Mouse (Mus musculus) neural tube, embryonic 11.5 days (tissue): ENCODE results near the gene Spns2. TPM values are rescaled to one million over a fixed set of nuclear protein-coding genes. Genes with fewer than 3 reads are reported as not detected.

Experiments
- ATAC-seq: fragments of 200-750 bp; cut with Nextera tagmentation; 2 replicates; pipeline ENCODE4 v1.8.0; 2017; ENCODE audit warnings: moderate number of reproducible peaks, mild to moderate bottlenecking, moderate TSS enrichment, moderate library complexity; ENCODE audit not compliant: insufficient read depth, low FRiP score, low TSS enrichment
- DNase-seq: peaks from one replicate; pipeline ENCODE4 v3.0.0-alpha.2; 2015; ENCODE audit warnings: low spot score
- H3K27ac ChIP-seq: fragments of 300-500 bp; sonication (generic); 2 replicates; pipeline ENCODE4 v1.5.1; 2014; ENCODE audit warnings: low read depth, mild to moderate bottlenecking, low read length
- H3K27me3 ChIP-seq: fragments of 300-500 bp; sonication (generic); 2 replicates; pipeline ENCODE4 v1.6.1; 2014; ENCODE audit warnings: mild to moderate bottlenecking, low read length, mixed read lengths; ENCODE audit not compliant: control insufficient read depth, insufficient read depth
- H3K36me3 ChIP-seq: fragments of 300-500 bp; sonication (generic); 2 replicates; pipeline ENCODE4 v1.6.1; 2014; ENCODE audit warnings: mild to moderate bottlenecking, low read length, moderate library complexity, mixed read lengths; ENCODE audit not compliant: control insufficient read depth, insufficient read depth
- H3K4me1 ChIP-seq: fragments of 300-500 bp; sonication (generic); 2 replicates; pipeline ENCODE4 v1.6.1; 2014; ENCODE audit warnings: low read length, mixed read lengths; ENCODE audit not compliant: control insufficient read depth, insufficient read depth
- H3K4me2 ChIP-seq: fragments of 300-500 bp; sonication (generic); 2 replicates; pipeline ENCODE4 v1.6.1; 2014; ENCODE audit warnings: low read depth, mild to moderate bottlenecking, moderate library complexity
- H3K4me3 ChIP-seq: fragments of 300-500 bp; sonication (generic); 2 replicates; pipeline ENCODE4 v1.5.1; 2014; ENCODE audit warnings: low read depth, low read length
- H3K9ac ChIP-seq: fragments of 300-500 bp; sonication (generic); 2 replicates; pipeline ENCODE4 v1.6.1; 2014; ENCODE audit warnings: mild to moderate bottlenecking, low read length
- H3K9me3 ChIP-seq: fragments of 300-500 bp; sonication (generic); 2 replicates; pipeline ENCODE4 v1.6.1; 2016; ENCODE audit warnings: low read length; ENCODE audit not compliant: control insufficient read depth
- WGBS: fragments of 180-500 bp; shearing (Covaris S2); extraction: QIAGEN DNeasy Blood & Tissue Kit; methylation state at CpG from one replicate; pipeline ENCODE4 v1.1.7; 2014; 5-methylcytosine and 5-hydroxymethylcytosine counted together
- polyA plus RNA-seq: library from polyadenylated mRNA; unstranded; fragments of >200 nt; fragmentation: Nextera tagmentation; extraction: Ambion mirVana; gene quantifications from 2 replicates; pipeline ENCODE4 v1.2.1, GENCODE M21; 2014

Spns2 gene
- polyA plus RNA-seq, 1 experiment from 2014 or later, result 7.1 TPM

DNA sequence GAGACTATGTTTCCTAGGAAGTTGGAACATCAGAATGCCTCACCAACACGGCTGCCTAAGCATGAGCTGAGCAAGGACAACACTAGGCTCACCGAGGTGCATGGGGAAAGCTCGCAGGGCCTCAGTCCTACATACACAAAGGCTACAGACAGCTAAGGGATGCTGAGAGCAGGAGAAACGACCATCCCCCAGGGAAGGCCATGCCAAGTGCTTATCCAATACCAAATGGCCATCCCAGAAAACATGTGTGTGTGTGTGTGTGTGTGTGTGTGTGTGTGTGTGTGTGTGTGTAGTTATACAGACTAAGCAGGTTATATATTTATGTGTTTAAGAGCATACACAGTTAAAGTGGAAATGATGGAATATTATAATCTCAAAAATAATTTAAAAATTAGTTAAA, 34.0 kb upstream of the Spns2 start:
- Histone ChIP-seq H3K9me3 (no peaks in the 10 kb centered on the region), H3K4me3 (no peak overlapping the region), H3K4me2 (no peak overlapping the region), H3K4me1 (no peaks in the 10 kb centered on the region), H3K36me3 (no peaks in the 10 kb centered on the region), H3K27ac (no peak overlapping the region), H3K27me3 (no peaks in the 10 kb centered on the region), H3K9ac (no peak overlapping the region)
- ATAC-seq, result no peak
- DNase-seq, result no peak
- 62% methylated on average over 4 of the region's 4 CpGs for WGBS

DNA sequence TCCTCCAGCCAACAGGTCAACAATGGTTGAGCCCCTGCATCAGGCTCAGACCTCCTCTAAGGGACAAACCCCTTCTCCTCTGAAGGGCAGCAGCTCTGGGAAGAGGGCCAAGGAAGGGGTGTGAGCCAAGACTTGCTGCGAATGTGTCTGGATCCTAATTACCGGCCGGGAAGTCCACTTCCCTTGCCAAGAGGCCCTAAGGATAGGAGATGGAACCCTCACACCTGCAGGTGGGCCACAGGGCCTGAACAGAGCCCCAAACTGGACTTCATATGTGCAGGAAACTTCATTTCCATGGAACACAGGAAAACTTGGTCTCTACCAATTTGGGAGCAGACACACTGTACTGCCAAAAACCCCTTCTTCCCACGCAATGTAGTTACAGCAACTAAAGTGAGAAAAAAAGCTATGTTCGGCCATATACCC, 32.9 kb upstream of the Spns2 start:
- 91% methylated on average over 5 of the region's 5 CpGs for WGBS
- no peak for DNase-seq
- Histone ChIP-seq H3K27ac (no peak overlapping the region), H3K4me3 (no peak overlapping the region), H3K4me1 (no peaks in the 10 kb centered on the region), H3K27me3 (no peaks in the 10 kb centered on the region), H3K9me3 (no peaks in the 10 kb centered on the region), H3K9ac (no peak overlapping the region), H3K36me3 (no peaks in the 10 kb centered on the region), H3K4me2 (no peak overlapping the region)
- no peak for ATAC-seq

- Histone ChIP-seq H3K36me3 (no peaks in the 10 kb centered on the region), H3K9ac (no peak overlapping the region), H3K4me1 (no peaks in the 10 kb centered on the region), H3K9me3 (no peaks in the 10 kb centered on the region), H3K4me2 (no peak overlapping the region), H3K27ac (no peak overlapping the region), H3K4me3 (no peak overlapping the region), H3K27me3 (no peaks in the 10 kb centered on the region)
- WGBS, result 89% methylated on average over 5 of the region's 5 CpGs
- no peak for DNase-seq
- no peak for ATAC-seq
Observed at GRCm38 (mm10) chr11:72521598-72522541, 32.2 kb upstream of the Spns2 start.

- Histone ChIP-seq H3K27me3 (no peaks in the 10 kb centered on the region), H3K27ac (no peak overlapping the region), H3K4me1 (no peaks in the 10 kb centered on the region), H3K36me3 (no peaks in the 10 kb centered on the region), H3K9me3 (no peaks in the 10 kb centered on the region), H3K4me3 (no peak overlapping the region), H3K4me2 (no peak overlapping the region), H3K9ac (no peak overlapping the region)
- 84% methylated on average over 3 of the region's 3 CpGs for WGBS
- ATAC-seq, result no peak
- DNase-seq, result no peak
Observed at GRCm38 (mm10) chr11:72519895-72520294, 30.2 kb upstream of the Spns2 start.

DNA sequence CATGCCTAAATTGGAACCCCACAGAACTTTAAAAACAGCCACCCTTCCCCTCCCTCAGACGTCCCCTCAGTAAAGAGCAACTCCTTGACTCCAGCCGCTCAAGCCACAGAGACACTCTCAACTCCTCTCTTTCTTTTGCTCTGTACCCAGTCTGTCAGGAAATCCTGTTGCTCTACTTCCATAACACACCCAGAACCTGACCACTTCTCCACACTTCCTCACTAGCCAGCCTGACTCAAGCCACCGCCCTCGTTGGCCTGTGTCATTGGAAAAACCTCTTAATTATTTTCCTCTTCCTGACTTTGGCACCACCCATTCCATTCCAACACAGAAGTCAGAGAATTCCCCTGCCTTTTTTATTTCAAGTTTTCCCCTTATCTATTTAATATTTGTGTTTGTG, 29.5 kb upstream of the Spns2 start:
- Histone ChIP-seq H3K27ac (no peak overlapping the region), H3K36me3 (no peaks in the 10 kb centered on the region), H3K4me3 (no peak overlapping the region), H3K9me3 (no peaks in the 10 kb centered on the region), H3K4me2 (no peak overlapping the region), H3K4me1 (no peaks in the 10 kb centered on the region), H3K9ac (no peak overlapping the region), H3K27me3 (no peaks in the 10 kb centered on the region)
- no peak for DNase-seq
- no peak for ATAC-seq
- WGBS, result 85% methylated on average over 4 of the region's 4 CpGs

GRCm38 (mm10) chr11:72518449-72518848, 28.7 kb upstream of the Spns2 start:
- H3K36me3 ChIP-seq, result no peaks in the 10 kb centered on the region
- H3K4me3 ChIP-seq, result no peak overlapping the region
- no peak overlapping the region for H3K27ac ChIP-seq
- H3K9ac ChIP-seq, result no peak overlapping the region
- no peak for ATAC-seq
- DNase-seq, result no peak
- no peaks in the 10 kb centered on the region for H3K27me3 ChIP-seq
- H3K4me2 ChIP-seq, result no peak overlapping the region
- H3K4me1 ChIP-seq, result no peaks in the 10 kb centered on the region
- WGBS, result 67% methylated on average over 2 of the region's 2 CpGs
- H3K9me3 ChIP-seq, result no peaks in the 10 kb centered on the region

- H3K27ac ChIP-seq, result no peak overlapping the region
- no peak overlapping the region for H3K9ac ChIP-seq
- no peaks in the 10 kb centered on the region for H3K36me3 ChIP-seq
- no peaks in the 10 kb centered on the region for H3K27me3 ChIP-seq
- DNase-seq (no peak), ATAC-seq (no peak)
- no peak overlapping the region for H3K4me3 ChIP-seq
- no peaks in the 10 kb centered on the region for H3K9me3 ChIP-seq
- 65% methylated on average over 3 of the region's 3 CpGs for WGBS
- no peaks in the 10 kb centered on the region for H3K4me1 ChIP-seq
- H3K4me2 ChIP-seq, result no peak overlapping the region
Observed at GRCm38 (mm10) chr11:72514967-72515366, 25.3 kb upstream of the Spns2 start.

DNA sequence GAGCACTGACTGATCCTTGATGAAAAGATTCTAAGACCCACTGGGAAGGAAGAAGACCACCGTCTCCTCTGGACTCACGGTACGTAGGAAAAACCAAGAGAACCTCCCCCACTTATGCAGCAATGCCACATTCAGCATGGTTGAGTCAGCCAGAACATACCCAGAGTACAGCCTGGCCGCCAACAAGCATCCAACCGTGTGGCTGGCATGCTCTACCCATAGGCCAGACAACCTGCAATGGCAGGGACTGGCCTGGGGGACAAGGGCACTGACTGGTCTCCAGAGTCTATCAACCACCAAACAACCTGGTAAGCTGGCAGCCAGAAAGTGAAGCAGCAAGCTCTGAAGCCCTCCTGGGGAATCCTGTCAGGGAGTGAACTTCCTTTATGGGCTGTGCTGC, 18.9 kb upstream of the Spns2 start:
- DNase-seq (no peak), ATAC-seq (no peak)
- Histone ChIP-seq H3K9ac (no peak overlapping the region), H3K4me3 (no peak overlapping the region), H3K27ac (no peak overlapping the region), H3K4me1 (no peaks in the 10 kb centered on the region), H3K36me3 (no peaks in the 10 kb centered on the region), H3K27me3 (no peaks in the 10 kb centered on the region), H3K9me3 (no peaks in the 10 kb centered on the region), H3K4me2 (no peak overlapping the region)
- 88% methylated on average over 5 of the region's 5 CpGs for WGBS

- H3K4me1 ChIP-seq, result no peaks in the 10 kb centered on the region
- H3K4me2 ChIP-seq, result no peak overlapping the region
- H3K36me3 ChIP-seq, result no peaks in the 10 kb centered on the region
- H3K27me3 ChIP-seq, result no peaks in the 10 kb centered on the region
- ATAC-seq (no peak), DNase-seq (no peak)
- no peak overlapping the region for H3K4me3 ChIP-seq
- no peak overlapping the region for H3K27ac ChIP-seq
- no peak overlapping the region for H3K9ac ChIP-seq
- H3K9me3 ChIP-seq, result no peaks in the 10 kb centered on the region
Observed at GRCm38 (mm10) chr11:72507651-72508050, 17.9 kb upstream of the Spns2 start.
